In genomic region chr11:97152662-97153287, GRCm38 (mm10) we compare ENCODE assay signal across 9 mouse cellular contexts. TPM values are rescaled to one million over a fixed set of nuclear protein-coding genes. Genes with fewer than 3 reads are reported as not detected.
DNase-seq lines count a peak whose midpoint lies in the region; ATAC-seq lines count a peak whose summit lies in the region.
"Had no signal": no experiment of that assay in that cellular context is flagged by ENCODE, and none has a peak within 500 bp of the region (broad histone marks: within the 10 kb centered on the region; RNA-seq: fewer than 3 reads in every experiment).

No protein-coding gene starts in this region.

- peak overlapping the region; percentile 91 for H3K4me2 ChIP-seq in neural tube, embryonic 11.5 days (ENCODE audit: low read depth)
- H3K4me2 ChIP-seq in hindbrain, embryonic 14.5 days (replicated peaks), result peak overlapping the region; percentile 72

- H3K27ac ChIP-seq in neural tube, embryonic 11.5 days (ENCODE audit: low read depth, low read length), result no peak overlapping the region
- H3K27ac ChIP-seq in hindbrain, embryonic 14.5 days, result no peak overlapping the region

- H3K27me3 ChIP-seq in neural tube, embryonic 11.5 days (ENCODE audit: control insufficient read depth, insufficient read depth, low read length), result peaks cover 2% of the 10 kb centered on the region; the same call in 1 of the 2 replicates
- no peaks in the 10 kb centered on the region for H3K27me3 ChIP-seq in hindbrain, embryonic 14.5 days (ENCODE audit: control insufficient read depth, insufficient read depth, low read length)

- H3K9me3 ChIP-seq in neural tube, embryonic 11.5 days (ENCODE audit: control insufficient read depth, low read length), result no peaks in the 10 kb centered on the region
- H3K9me3 ChIP-seq in hindbrain, embryonic 14.5 days (ENCODE audit: control insufficient read depth, low read length), result no peaks in the 10 kb centered on the region

- peaks cover 27% of the 10 kb centered on the region for H3K4me1 ChIP-seq in neural tube, embryonic 11.5 days (ENCODE audit: control insufficient read depth, insufficient read depth, low read length)
- H3K4me1 ChIP-seq in hindbrain, embryonic 14.5 days (replicated peaks; ENCODE audit: control insufficient read depth, insufficient read depth, low read length), result peaks cover 18% of the 10 kb centered on the region

- H3K4me3 ChIP-seq in neural tube, embryonic 11.5 days (ENCODE audit: low read depth, low read length), result no peak overlapping the region
- H3K4me3 ChIP-seq in hindbrain, embryonic 14.5 days (replicated peaks; ENCODE audit: low read length), result no peak overlapping the region

- 17% methylated on average over 10 of the region's 10 CpGs for WGBS in neural tube, embryonic 11.5 days
- WGBS in hindbrain, embryonic 14.5 days, result 19% methylated on average over 10 of the region's 10 CpGs

- DNase-seq in cerebellum, adult 18-20 months, result peak; percentile 36 to 39
- no peak for DNase-seq in cerebellum, postnatal 36 days
- DNase-seq in neural tube, embryonic 11.5 days (ENCODE audit: low spot score), result no peak
- DNase-seq in neural tube, embryonic 10.5 days (ENCODE audit: extremely low spot score, low spot score), result no peak
- no peak for DNase-seq in hindbrain, embryonic 14.5 days (ENCODE audit: low spot score)
- DNase-seq in retina, embryonic 14.5 days (ENCODE audit: low spot score), result peak; percentile 51
- no peak for DNase-seq in urinary bladder, postnatal 14 days (ENCODE audit: low spot score)
- no peak for DNase-seq in gastrocnemius, postnatal 25 days

- no peak for ATAC-seq in neural tube, embryonic 11.5 days (ENCODE audit: insufficient read depth, low FRiP score, low TSS enrichment)
- no peak for ATAC-seq in hindbrain, embryonic 14.5 days (ENCODE audit: low FRiP score)

- no peaks in the 10 kb centered on the region; the same call in 1 of the 2 replicates for H3K36me3 ChIP-seq in neural tube, embryonic 11.5 days (ENCODE audit: control insufficient read depth, insufficient read depth, low read length)
- peaks cover 42% of the 10 kb centered on the region for H3K36me3 ChIP-seq in hindbrain, embryonic 14.5 days (replicated peaks; ENCODE audit: control insufficient read depth, insufficient read depth)

- no peak overlapping the region for H3K9ac ChIP-seq in neural tube, embryonic 11.5 days (ENCODE audit: low read length)
- peak overlapping the region; percentile 93 for H3K9ac ChIP-seq in hindbrain, embryonic 14.5 days

RNA-seq across cellular contexts. Expression of gene Tbkbp1, which starts 1.5 kb away (rescaled TPM):
- 5.8 and 5.9 TPM in 2 replicates for polyA plus RNA-seq in neural tube, embryonic 11.5 days (2014; fragmentation: Nextera tagmentation; extraction: Ambion mirVana)
- 9.3 and 10.8 TPM in 2 replicates for polyA plus RNA-seq in hindbrain, embryonic 14.5 days (2014; fragmentation: Nextera tagmentation; extraction: Ambion mirVana)
- 1 to 10 TPM; 4.6 to 4.9 TPM for total RNA-seq in gastrocnemius, postnatal 25 days (2021)

RNA-seq across cellular contexts. Expression of gene Kpnb1, which starts 34.9 kb away (rescaled TPM):
- polyA plus RNA-seq in neural tube, embryonic 11.5 days (2014; fragmentation: Nextera tagmentation; extraction: Ambion mirVana), result 85.3 and 86.7 TPM in 2 replicates
- polyA plus RNA-seq in hindbrain, embryonic 14.5 days (2014; fragmentation: Nextera tagmentation; extraction: Ambion mirVana), result 35.3 and 44.2 TPM in 2 replicates
- 10 to 100 TPM; 48.9 to 53.5 TPM for total RNA-seq in gastrocnemius, postnatal 25 days (2021)

RNA-seq across cellular contexts. Expression of gene Tbx21, which starts 37.6 kb away (rescaled TPM):
- 0.19 and 0.21 TPM in 2 replicates for polyA plus RNA-seq in neural tube, embryonic 11.5 days (2014; fragmentation: Nextera tagmentation; extraction: Ambion mirVana)
- polyA plus RNA-seq in hindbrain, embryonic 14.5 days (2014; fragmentation: Nextera tagmentation; extraction: Ambion mirVana), result not detected in 2 replicates
- under 1 TPM; 0.41 to 0.86 TPM for total RNA-seq in gastrocnemius, postnatal 25 days (2021)
- total RNA-seq: heart, postnatal 10 days had no signal

Comparison
In these comparisons a context has a peak if more than half of its experiments do, and no peak if none do; other contexts are left out.
1. DNase-seq: peak in cerebellum, adult 18-20 months (2 of 2) and retina, embryonic 14.5 days (single experiment); none in cerebellum, postnatal 36 days (0 of 2), neural tube, embryonic 11.5 days (single experiment), neural tube, embryonic 10.5 days (single experiment), hindbrain, embryonic 14.5 days (single experiment), urinary bladder, postnatal 14 days (single experiment) and gastrocnemius, postnatal 25 days (single experiment).